Mouse (Mus musculus): Measurements from ENCODE around the gene Pip5k1b. TPM values are rescaled to one million over a fixed set of nuclear protein-coding genes. Genes with fewer than 3 reads are reported as not detected.

Gene Pip5k1b
- polyA plus RNA-seq, 1 experiment: 23.3 TPM

GRCm38 (mm10) chr19:24571756-24572181 is 16.1 kb upstream of the Pip5k1b start:
- WGBS: 74% methylated on average over 7 of the region's 7 CpGs
- TF ChIP-seq CTCF (IDR thresholded peaks at IDR 0.05; ENCODE audit: extremely low read depth, insufficient read length, insufficient replicate concordance, low read depth, low read length): no peak
- no peak for TF ChIP-seq POLR2A (IDR thresholded peaks at IDR 0.05; ENCODE audit: low read depth, low read length)
- Histone ChIP-seq H3K4me3 (ENCODE audit: low read depth, low read length) (no peak overlapping the region), H3K27ac (ENCODE audit: insufficient read depth, low read depth, low read length) (no peak overlapping the region), H3K27me3 (ENCODE audit: control insufficient read depth, insufficient read depth, low read length) (no peaks in the 10 kb centered on the region), H3K36me3 (ENCODE audit: control insufficient read depth, insufficient read depth, low read length) (no peaks in the 10 kb centered on the region), H3K4me1 (ENCODE audit: control insufficient read depth, insufficient read depth, insufficient read length, low read length) (no peaks in the 10 kb centered on the region)

GRCm38 (mm10) chr19:24570969-24571368 is 15.3 kb upstream of the Pip5k1b start:
- TF ChIP-seq POLR2A (IDR thresholded peaks at IDR 0.05; ENCODE audit: low read depth, low read length) (no peak), CTCF (IDR thresholded peaks at IDR 0.05; ENCODE audit: extremely low read depth, insufficient read length, insufficient replicate concordance, low read depth, low read length) (no peak)
- no peak overlapping the region for H3K27ac ChIP-seq (ENCODE audit: insufficient read depth, low read depth, low read length)
- WGBS: 74% methylated on average over 8 of the region's 8 CpGs

GRCm38 (mm10) chr19:24557456-24557855 is 1.8 kb upstream of the Pip5k1b start:
- peak overlapping the region; percentile 95; the same call in 1 of the 2 replicates for H3K27ac ChIP-seq (ENCODE audit: insufficient read depth, low read depth, low read length)
- TF ChIP-seq POLR2A (IDR thresholded peaks at IDR 0.05; ENCODE audit: low read depth, low read length): no peak
- peak; percentile 27; the same call in 1 of the 2 replicates for TF ChIP-seq CTCF (IDR thresholded peaks at IDR 0.05; ENCODE audit: extremely low read depth, insufficient read length, insufficient replicate concordance, low read depth, low read length)
- peaks cover 8% of the 10 kb centered on the region; the same call in 1 of the 2 replicates for H3K4me1 ChIP-seq (ENCODE audit: control insufficient read depth, insufficient read depth, insufficient read length, low read length)
- H3K36me3 ChIP-seq (ENCODE audit: control insufficient read depth, insufficient read depth, low read length): no peaks in the 10 kb centered on the region
- peak overlapping the region; percentile 2; the same call in 1 of the 2 replicates for H3K4me3 ChIP-seq (ENCODE audit: low read depth, low read length)
- WGBS: 2% methylated on average over 11 of the region's 11 CpGs
- H3K27me3 ChIP-seq (ENCODE audit: control insufficient read depth, insufficient read depth, low read length): no peaks in the 10 kb centered on the region

More at GRCm38 (mm10) chr19:24570969-24571368, 15.3 kb upstream of the Pip5k1b start:
- H3K4me1 ChIP-seq (ENCODE audit: control insufficient read depth, insufficient read depth, insufficient read length, low read length): no peaks in the 10 kb centered on the region
- no peaks in the 10 kb centered on the region for H3K27me3 ChIP-seq (ENCODE audit: control insufficient read depth, insufficient read depth, low read length)
- no peaks in the 10 kb centered on the region for H3K36me3 ChIP-seq (ENCODE audit: control insufficient read depth, insufficient read depth, low read length)
- H3K4me3 ChIP-seq (ENCODE audit: low read depth, low read length): no peak overlapping the region

DNA sequence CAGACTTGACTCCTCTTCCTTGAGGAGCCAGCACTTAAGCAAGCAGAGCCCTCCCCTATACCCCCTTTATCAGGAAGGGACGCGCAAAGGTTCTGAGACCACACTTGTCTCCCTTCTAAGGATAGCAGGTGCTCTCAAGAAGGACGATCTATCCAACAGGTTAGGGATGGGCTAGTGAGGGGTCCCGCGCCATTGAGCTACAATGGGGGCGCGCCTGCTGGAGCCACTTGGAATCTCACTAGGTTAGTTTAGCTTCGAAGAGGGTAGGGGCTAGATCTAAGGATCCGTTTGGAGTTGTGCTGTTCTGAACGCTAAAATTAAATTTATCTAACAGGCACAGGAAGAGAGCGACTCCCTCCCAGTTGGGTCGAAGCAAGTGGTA is 904 bp upstream of the Pip5k1b start:
- 1% methylated on average over 12 of the region's 12 CpGs for WGBS
- H3K27ac ChIP-seq (ENCODE audit: insufficient read depth, low read depth, low read length): peak overlapping the region; percentile 95
- TF ChIP-seq POLR2A (IDR thresholded peaks at IDR 0.05; ENCODE audit: low read depth, low read length) (no peak), CTCF (IDR thresholded peaks at IDR 0.05; ENCODE audit: extremely low read depth, insufficient read length, insufficient replicate concordance, low read depth, low read length) (no peak)
- H3K4me3 ChIP-seq (ENCODE audit: low read depth, low read length): peak overlapping the region; percentile 99
- peaks cover 8% of the 10 kb centered on the region; the same call in 1 of the 2 replicates for H3K4me1 ChIP-seq (ENCODE audit: control insufficient read depth, insufficient read depth, insufficient read length, low read length)
- H3K27me3 ChIP-seq (ENCODE audit: control insufficient read depth, insufficient read depth, low read length): no peaks in the 10 kb centered on the region
- no peaks in the 10 kb centered on the region for H3K36me3 ChIP-seq (ENCODE audit: control insufficient read depth, insufficient read depth, low read length)

- Histone ChIP-seq H3K27me3 (ENCODE audit: control insufficient read depth, insufficient read depth, low read length) (no peaks in the 10 kb centered on the region), H3K27ac (ENCODE audit: insufficient read depth, low read depth, low read length) (peak overlapping the region; percentile 95), H3K36me3 (ENCODE audit: control insufficient read depth, insufficient read depth, low read length) (no peaks in the 10 kb centered on the region), H3K4me1 (ENCODE audit: control insufficient read depth, insufficient read depth, insufficient read length, low read length) (peaks cover 8% of the 10 kb centered on the region; the same call in 1 of the 2 replicates), H3K4me3 (ENCODE audit: low read depth, low read length) (peak overlapping the region; percentile 99)
- under 1% methylated on average over 60 of the region's 74 CpGs for WGBS
- no peak for TF ChIP-seq CTCF (IDR thresholded peaks at IDR 0.05; ENCODE audit: extremely low read depth, insufficient read length, insufficient replicate concordance, low read depth, low read length)
- TF ChIP-seq POLR2A (IDR thresholded peaks at IDR 0.05; ENCODE audit: low read depth, low read length): peak; percentile 61; the same call in 1 of the 2 replicates
Measured at GRCm38 (mm10) chr19:24555904-24556584, 372 bp upstream of the Pip5k1b start.

GRCm38 (mm10) chr19:24554911-24555465 is 684 bp downstream of the Pip5k1b start:
- peak overlapping the region; percentile 95 for H3K27ac ChIP-seq (ENCODE audit: insufficient read depth, low read depth, low read length)

DNA sequence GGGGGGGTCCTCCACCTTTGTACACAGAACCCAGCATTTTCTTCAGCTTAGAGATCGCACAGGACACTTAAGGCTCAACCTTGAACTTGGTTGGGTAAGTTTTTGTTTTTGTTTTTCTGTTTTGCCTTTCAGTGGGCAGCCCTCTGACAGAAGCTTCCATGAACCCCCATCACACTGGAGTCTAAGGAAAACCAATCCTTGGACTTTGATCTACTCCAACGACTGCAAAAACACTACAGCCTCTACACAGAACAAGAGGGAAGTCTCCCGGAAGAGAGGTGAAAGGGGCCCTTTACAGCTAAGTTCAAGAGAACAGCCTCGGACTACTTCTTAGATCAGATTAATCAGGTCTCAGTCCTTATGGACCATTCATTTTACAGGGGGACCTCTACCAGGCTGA is 1.2 kb downstream of the Pip5k1b start:
- no peak for TF ChIP-seq POLR2A (IDR thresholded peaks at IDR 0.05; ENCODE audit: low read depth, low read length)
- TF ChIP-seq CTCF (IDR thresholded peaks at IDR 0.05; ENCODE audit: extremely low read depth, insufficient read length, insufficient replicate concordance, low read depth, low read length): no peak
- Histone ChIP-seq H3K36me3 (ENCODE audit: control insufficient read depth, insufficient read depth, low read length) (no peaks in the 10 kb centered on the region; the same call in 1 of the 2 replicates), H3K27ac (ENCODE audit: insufficient read depth, low read depth, low read length) (peak overlapping the region; percentile 80), H3K4me3 (ENCODE audit: low read depth, low read length) (peak overlapping the region; percentile 48), H3K4me1 (ENCODE audit: control insufficient read depth, insufficient read depth, insufficient read length, low read length) (peaks cover 8% of the 10 kb centered on the region; the same call in 1 of the 2 replicates), H3K27me3 (ENCODE audit: control insufficient read depth, insufficient read depth, low read length) (no peaks in the 10 kb centered on the region)
- WGBS: 11% methylated on average over 4 of the region's 4 CpGs

More at GRCm38 (mm10) chr19:24554911-24555465, 684 bp downstream of the Pip5k1b start:
- Histone ChIP-seq H3K4me1 (ENCODE audit: control insufficient read depth, insufficient read depth, insufficient read length, low read length) (peaks cover 8% of the 10 kb centered on the region; the same call in 1 of the 2 replicates), H3K4me3 (ENCODE audit: low read depth, low read length) (peak overlapping the region; percentile 99), H3K36me3 (ENCODE audit: control insufficient read depth, insufficient read depth, low read length) (no peaks in the 10 kb centered on the region; the same call in 1 of the 2 replicates), H3K27me3 (ENCODE audit: control insufficient read depth, insufficient read depth, low read length) (no peaks in the 10 kb centered on the region)
- TF ChIP-seq CTCF (IDR thresholded peaks at IDR 0.05; ENCODE audit: extremely low read depth, insufficient read length, insufficient replicate concordance, low read depth, low read length) (no peak), POLR2A (IDR thresholded peaks at IDR 0.05; ENCODE audit: low read depth, low read length) (no peak)
- under 1% methylated on average over 19 of the region's 19 CpGs for WGBS

Measured in small intestine, adult 2 months (tissue).